Mouse (Mus musculus) embryonic fibroblast, embryonic 13.5 days (primary cell): ENCODE results near the gene Rad51b. TPM values are rescaled to one million over a fixed set of nuclear protein-coding genes. Genes with fewer than 3 reads are reported as not detected.

Experiments used
- H3K27ac ChIP-seq: 2 replicates; pipeline ENCODE4 v1.5.1; 2012; ENCODE audit warnings: low read length, control low read depth, inconsistent platforms; ENCODE audit not compliant: insufficient read depth
- H3K4me1 ChIP-seq: 2 replicates; pipeline ENCODE4 v1.6.1; 2011; ENCODE audit warnings: low read length; ENCODE audit not compliant: control insufficient read depth, insufficient read depth
- H3K4me3 ChIP-seq: 2 replicates; pipeline ENCODE4 v1.5.1; 2011; ENCODE audit warnings: mild to moderate bottlenecking, control low read depth, low read length; ENCODE audit not compliant: insufficient read depth
- CTCF ChIP-seq: IDR thresholded peaks from 2 replicates; pipeline ENCODE4 v1.5.1; 2011; ENCODE audit warnings: mild to moderate bottlenecking, control low read depth, low read length, moderate library complexity, borderline replicate concordance; ENCODE audit not compliant: insufficient read depth
- POLR2A ChIP-seq: IDR thresholded peaks from 2 replicates; pipeline ENCODE4 v1.6.1; 2011; ENCODE audit warnings: low read depth, mild to moderate bottlenecking, control low read depth, low read length, moderate library complexity
- polyA plus RNA-seq: library from polyadenylated mRNA; stranded (reverse); fragments of >200 nt; gene quantifications from 2 replicates; pipeline ENCODE4 v1.2.4, GENCODE M21; 2011; ENCODE audit warnings: low read depth; ENCODE audit not compliant: missing spikeins, insufficient read length

Gene Rad51b
- polyA plus RNA-seq, 1 experiment = 4.0 TPM

GRCm38 (mm10) chr12:79626555-79627080, 329.5 kb downstream of the Rad51b start:
- Histone ChIP-seq H3K4me3 (no peak overlapping the region), H3K27ac (no peak overlapping the region), H3K4me1 (peaks cover 3% of the 10 kb centered on the region)
- no peak for TF ChIP-seq CTCF
- TF ChIP-seq POLR2A = no peak

GRCm38 (mm10) chr12:79627351-79628120, 330.5 kb downstream of the Rad51b start:
- Histone ChIP-seq H3K27ac (no peak overlapping the region), H3K4me1 (peaks cover 3% of the 10 kb centered on the region), H3K4me3 (no peak overlapping the region)
- TF ChIP-seq POLR2A (no peak), CTCF (no peak)

GRCm38 (mm10) chr12:79628121-79628774, 331.2 kb downstream of the Rad51b start:
- peaks cover 3% of the 10 kb centered on the region for H3K4me1 ChIP-seq
- no peak overlapping the region for H3K4me3 ChIP-seq
- TF ChIP-seq POLR2A (no peak), CTCF (no peak)
- H3K27ac ChIP-seq = no peak overlapping the region

GRCm38 (mm10) chr12:79629945-79630850, 333.1 kb downstream of the Rad51b start:
- no peak overlapping the region for H3K4me3 ChIP-seq
- H3K27ac ChIP-seq = no peak overlapping the region
- TF ChIP-seq CTCF (no peak), POLR2A (no peak)
- peaks cover 3% of the 10 kb centered on the region for H3K4me1 ChIP-seq

GRCm38 (mm10) chr12:79633458-79634106, 336.5 kb downstream of the Rad51b start:
- no peaks in the 10 kb centered on the region for H3K4me1 ChIP-seq
- no peak for TF ChIP-seq CTCF
- no peak for TF ChIP-seq POLR2A
- no peak overlapping the region for H3K27ac ChIP-seq
- no peak overlapping the region for H3K4me3 ChIP-seq

GRCm38 (mm10) chr12:79641570-79642285, 344.6 kb downstream of the Rad51b start:
- peak; percentile 13; the same call in 1 of the 2 replicates for TF ChIP-seq CTCF
- no peak for TF ChIP-seq POLR2A
- Histone ChIP-seq H3K27ac (peak overlapping the region; percentile 62), H3K4me1 (no peaks in the 10 kb centered on the region), H3K4me3 (no peak overlapping the region)

GRCm38 (mm10) chr12:79642715-79643114, 345.6 kb downstream of the Rad51b start:
- Histone ChIP-seq H3K4me3 (no peak overlapping the region), H3K4me1 (no peaks in the 10 kb centered on the region), H3K27ac (no peak overlapping the region)
- TF ChIP-seq CTCF = no peak
- TF ChIP-seq POLR2A = no peak

GRCm38 (mm10) chr12:79645656-79646055, 348.6 kb downstream of the Rad51b start:
- Histone ChIP-seq H3K4me1 (peaks cover 3% of the 10 kb centered on the region; the same call in 1 of the 2 replicates), H3K4me3 (no peak overlapping the region), H3K27ac (no peak overlapping the region)
- TF ChIP-seq POLR2A = no peak
- TF ChIP-seq CTCF = no peak
